Mouse (Mus musculus): Measurements from ENCODE around the gene Rps19.

GRCm38 (mm10) chr7:24886308-24886633, 2.1 kb downstream of the Rps19 start:
- TF ChIP-seq CTCF (IDR thresholded peaks at IDR 0.05; ENCODE audit: borderline replicate concordance, control insufficient read depth, extremely low read depth, insufficient read depth, low read length, poor library complexity) (no peak), POLR2A (IDR thresholded peaks at IDR 0.05; ENCODE audit: control insufficient read depth, extremely low read depth, insufficient read depth, low read length, poor library complexity) (no peak)

Measured in thymus, adult 2 months (tissue).